Mouse (Mus musculus) kidney, adult 2 months (tissue): ENCODE measurements around the gene Chrnb4.

ENCODE experiments used
- CTCF ChIP-seq: fragments of 200-500 bp; conservative IDR thresholded peaks from 2 replicates; pipeline ENCODE4 v1.5.1; 2011; ENCODE audit warnings: low read depth, mild to moderate bottlenecking, control low read depth, low read length, moderate library complexity, mixed read lengths; ENCODE audit not compliant: insufficient read depth, insufficient read length
- POLR2A ChIP-seq: fragments of 200-500 bp; IDR thresholded peaks from one replicate; pipeline ENCODE4 v1.6.1; 2011; ENCODE audit warnings: low read depth, low read length, control low read depth

DNA sequence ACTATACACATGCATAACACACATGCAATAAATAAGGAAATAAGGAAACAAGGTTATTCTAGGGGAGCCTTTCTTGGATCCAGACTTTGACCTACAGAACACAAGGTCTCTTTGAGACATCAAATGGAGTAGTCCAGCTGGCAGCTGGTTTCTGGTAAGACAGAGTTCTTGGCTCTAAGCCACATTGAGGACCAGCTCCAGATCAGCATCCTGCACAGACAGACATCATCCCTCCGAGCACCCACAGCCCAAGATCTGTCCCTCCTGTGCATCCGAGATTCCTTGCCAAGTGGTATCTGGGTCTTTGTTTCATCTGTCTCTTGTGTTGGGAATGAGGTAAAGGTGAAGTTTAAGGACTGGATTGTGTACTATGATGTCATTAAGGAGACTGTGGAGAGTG, 3.6 kb downstream of the Chrnb4 start:
- TF ChIP-seq CTCF: no peak
- TF ChIP-seq POLR2A: no peak
